In the genomic region with DNA sequence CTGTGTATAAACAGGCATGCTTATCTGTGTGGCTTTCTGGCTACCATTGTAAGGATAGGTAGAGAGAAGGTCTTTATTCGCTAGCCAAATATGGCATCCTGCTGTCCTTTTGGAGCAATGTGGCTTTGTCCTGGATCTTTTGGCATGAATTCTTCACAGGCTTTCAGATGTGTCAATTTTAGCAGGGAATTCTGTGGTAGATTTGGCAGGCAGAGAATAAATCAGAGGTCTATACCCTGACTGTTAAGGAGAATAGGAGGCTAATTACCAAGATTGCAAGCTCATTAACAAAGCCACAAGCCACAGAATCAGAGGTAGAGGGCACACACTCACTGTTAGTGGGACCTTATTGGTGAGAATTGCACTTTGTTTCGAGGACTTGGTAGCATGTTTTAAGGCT, we compare ENCODE assay signal across 22 mouse cellular contexts.
A peak's percentile ranks its signal among the peaks of the same experiment; 100 is the strongest.
DNase-seq lines count a peak whose midpoint lies in the region; ATAC-seq and TF ChIP-seq lines count a peak whose summit lies in the region.
"Had no signal": no experiment of that assay in that cellular context is flagged by ENCODE, and none has a peak within 500 bp of the region (broad histone marks: within the 10 kb centered on the region; RNA-seq: fewer than 3 reads in every experiment).

No protein-coding gene starts in this region.

- H3K9me3 ChIP-seq in heart, embryonic 13.5 days = no peaks in the 10 kb centered on the region
- no peaks in the 10 kb centered on the region for H3K9me3 ChIP-seq in hindbrain, embryonic 16.5 days (ENCODE audit: control insufficient read depth, low read length)
- H3K9me3 ChIP-seq in hindbrain, embryonic 14.5 days (ENCODE audit: control insufficient read depth, low read length) = no peaks in the 10 kb centered on the region
- H3K9me3 ChIP-seq in forebrain, embryonic 16.5 days (ENCODE audit: control insufficient read depth, low read length) = no peaks in the 10 kb centered on the region
- H3K9me3 ChIP-seq: G1E; heart, embryonic 10.5 days; limb, embryonic 12.5 days had no signal

- no peak for TF ChIP-seq CTCF in cortical plate, adult 2 months (IDR thresholded peaks at IDR 0.05; ENCODE audit: extremely low read depth, insufficient read depth, low read length)

- H3K4me1 ChIP-seq in heart, embryonic 13.5 days = peaks cover 37% of the 10 kb centered on the region
- peaks cover 9% of the 10 kb centered on the region for H3K4me1 ChIP-seq in hindbrain, embryonic 16.5 days (ENCODE audit: control insufficient read depth, insufficient read depth, low read depth, low read length)
- H3K4me1 ChIP-seq in hindbrain, embryonic 14.5 days (replicated peaks; ENCODE audit: control insufficient read depth, insufficient read depth, low read length) = peaks cover 29% of the 10 kb centered on the region
- H3K4me1 ChIP-seq in cortical plate, adult 2 months (ENCODE audit: control insufficient read depth, insufficient read depth, low read length) = peaks cover 9% of the 10 kb centered on the region
- peaks cover 38% of the 10 kb centered on the region for H3K4me1 ChIP-seq in forebrain, embryonic 16.5 days (replicated peaks; ENCODE audit: control insufficient read depth, insufficient read depth, low read length)

- H3K27me3 ChIP-seq in heart, embryonic 13.5 days (replicated peaks) = no peaks in the 10 kb centered on the region
- no peaks in the 10 kb centered on the region for H3K27me3 ChIP-seq in hindbrain, embryonic 16.5 days (replicated peaks; ENCODE audit: control insufficient read depth, insufficient read depth, low read length)
- no peaks in the 10 kb centered on the region for H3K27me3 ChIP-seq in hindbrain, embryonic 14.5 days (ENCODE audit: control insufficient read depth, insufficient read depth, low read length)
- H3K27me3 ChIP-seq in forebrain, embryonic 16.5 days (replicated peaks; ENCODE audit: control insufficient read depth, insufficient read depth, low read length) = no peaks in the 10 kb centered on the region
- H3K27me3 ChIP-seq: limb, embryonic 12.5 days had no signal

- H3K9ac ChIP-seq in heart, embryonic 13.5 days = no peak overlapping the region
- H3K9ac ChIP-seq in hindbrain, embryonic 16.5 days (ENCODE audit: low read depth, low read length) = no peak overlapping the region
- no peak overlapping the region for H3K9ac ChIP-seq in hindbrain, embryonic 14.5 days
- H3K9ac ChIP-seq in forebrain, embryonic 16.5 days (replicated peaks; ENCODE audit: low read depth, low read length) = no peak overlapping the region
- H3K9ac ChIP-seq: limb, embryonic 12.5 days; liver, postnatal 0 days had no signal

- 0 out of 2 replicates have a peak overlapping the region, but pooled peaks have one; percentile 0 for H3K27ac ChIP-seq in heart, embryonic 13.5 days (replicated peaks)
- H3K27ac ChIP-seq in hindbrain, embryonic 16.5 days (ENCODE audit: low read depth, low read length) = no peak overlapping the region
- H3K27ac ChIP-seq in hindbrain, embryonic 14.5 days = no peak overlapping the region
- peak overlapping the region; percentile 24; the same call in 1 of the 2 replicates for H3K27ac ChIP-seq in cortical plate, adult 2 months (ENCODE audit: insufficient read depth, low read length)
- H3K27ac ChIP-seq in forebrain, embryonic 16.5 days (ENCODE audit: low read length) = peak overlapping the region; percentile 77
- H3K27ac ChIP-seq: heart, embryonic 10.5 days; limb, embryonic 12.5 days had no signal

- TF ChIP-seq POLR2A in cortical plate, adult 2 months (IDR thresholded peaks at IDR 0.05; ENCODE audit: extremely low read depth, insufficient read depth, low read length) = no peak

- no peak for ATAC-seq in heart, embryonic 13.5 days (ENCODE audit: extremely low read depth, insufficient number of reproducible peaks, low FRiP score, low TSS enrichment)
- ATAC-seq in hindbrain, embryonic 16.5 days = 0 out of 2 replicates have a peak, but pooled peaks have one; percentile 15
- ATAC-seq in hindbrain, embryonic 14.5 days (ENCODE audit: low FRiP score) = no peak
- peak; percentile 64 for ATAC-seq in forebrain, embryonic 16.5 days
- ATAC-seq in erythroblast, adult 5-6 weeks (replicated peaks; ENCODE audit: low FRiP score, poor library complexity, severe bottlenecking) = no peak
- ATAC-seq: inflammation-experienced regulatory T-cells, adult 6 months; liver, postnatal 0 days had no signal

- 67% methylated on average over 2 of the region's 2 CpGs for WGBS in heart, embryonic 13.5 days
- 65% methylated on average over 2 of the region's 2 CpGs for WGBS in hindbrain, embryonic 16.5 days
- 64% methylated on average over 2 of the region's 2 CpGs for WGBS in hindbrain, embryonic 14.5 days
- 27% methylated on average over 2 of the region's 2 CpGs for WGBS in forebrain, embryonic 16.5 days

- DNase-seq in heart, adult 11 months = no peak
- DNase-seq in hindbrain, embryonic 14.5 days (ENCODE audit: low spot score) = no peak
- DNase-seq: adrenal gland, adult 2 months; B cell, adult 2 months; cerebellum, adult 11-12 months; cerebellum, postnatal 14 days; gastrocnemius, postnatal 25 days; kidney, adult 8-10 months; kidney, postnatal 10 days; liver, postnatal 0 days; thymus, postnatal 25 days had no signal

- no peaks in the 10 kb centered on the region for H3K36me3 ChIP-seq in heart, embryonic 13.5 days
- no peaks in the 10 kb centered on the region for H3K36me3 ChIP-seq in hindbrain, embryonic 16.5 days (ENCODE audit: control insufficient read depth, insufficient read depth, low read length)
- H3K36me3 ChIP-seq in hindbrain, embryonic 14.5 days (replicated peaks; ENCODE audit: control insufficient read depth, insufficient read depth) = no peaks in the 10 kb centered on the region
- no peaks in the 10 kb centered on the region for H3K36me3 ChIP-seq in forebrain, embryonic 16.5 days (ENCODE audit: control insufficient read depth, insufficient read depth)
- H3K36me3 ChIP-seq: G1E; heart, embryonic 10.5 days; limb, embryonic 12.5 days had no signal

- no peak overlapping the region for H3K4me2 ChIP-seq in heart, embryonic 13.5 days
- H3K4me2 ChIP-seq in hindbrain, embryonic 16.5 days (ENCODE audit: low read length) = no peak overlapping the region
- no peak overlapping the region for H3K4me2 ChIP-seq in hindbrain, embryonic 14.5 days (replicated peaks)
- no peak overlapping the region for H3K4me2 ChIP-seq in forebrain, embryonic 16.5 days (ENCODE audit: low read length)
- H3K4me2 ChIP-seq: limb, embryonic 12.5 days; liver, embryonic 11.5 days; midbrain, embryonic 11.5 days had no signal

- H3K4me3 ChIP-seq in heart, embryonic 13.5 days = no peak overlapping the region
- H3K4me3 ChIP-seq in hindbrain, embryonic 16.5 days (ENCODE audit: low read length) = no peak overlapping the region
- no peak overlapping the region for H3K4me3 ChIP-seq in hindbrain, embryonic 14.5 days (replicated peaks; ENCODE audit: low read length)
- H3K4me3 ChIP-seq in cortical plate, adult 2 months (ENCODE audit: insufficient read depth, low read length) = no peak overlapping the region
- H3K4me3 ChIP-seq in forebrain, embryonic 16.5 days (replicated peaks; ENCODE audit: low read length) = no peak overlapping the region
- H3K4me3 ChIP-seq: heart, embryonic 10.5 days; limb, embryonic 12.5 days had no signal

Comparison
In these comparisons a context has a peak if more than half of its experiments do, and no peak if none do; other contexts are left out.
1. ATAC-seq: peak in hindbrain, embryonic 16.5 days (single experiment) and forebrain, embryonic 16.5 days (single experiment); none in heart, embryonic 13.5 days (single experiment), hindbrain, embryonic 14.5 days (single experiment) and erythroblast, adult 5-6 weeks (single experiment).
2. H3K27ac ChIP-seq: peak in heart, embryonic 13.5 days (single experiment), cortical plate, adult 2 months (single experiment) and forebrain, embryonic 16.5 days (single experiment); none in hindbrain, embryonic 16.5 days (single experiment) and hindbrain, embryonic 14.5 days (single experiment).